Mouse (Mus musculus) liver, embryonic 16.5 days (tissue): Measurements from ENCODE around the gene Ank2. TPM values are rescaled to one million over a fixed set of nuclear protein-coding genes. Genes with fewer than 3 reads are reported as not detected.

Experiments used
- ATAC-seq: fragments of 200-750 bp; cut with Nextera tagmentation; 2 replicates; pipeline ENCODE4 v1.8.0; 2017; ENCODE audit warnings: low read depth, mild to moderate bottlenecking, moderate number of reproducible peaks, moderate library complexity
- H3K27ac ChIP-seq: fragments of 300-500 bp; sonication (generic); 2 replicates; pipeline ENCODE4 v1.5.1; 2014; ENCODE audit warnings: mild to moderate bottlenecking, low read length
- H3K27me3 ChIP-seq: fragments of 300-500 bp; sonication (generic); 2 replicates; pipeline ENCODE4 v1.6.1; 2014; ENCODE audit warnings: low read depth, low read length, mixed read lengths; ENCODE audit not compliant: control insufficient read depth, insufficient read depth
- H3K36me3 ChIP-seq: fragments of 300-500 bp; sonication (generic); 2 replicates; pipeline ENCODE4 v1.6.1; 2014; ENCODE audit warnings: mild to moderate bottlenecking; ENCODE audit not compliant: control insufficient read depth, insufficient read depth
- H3K4me1 ChIP-seq: fragments of 300-500 bp; sonication (generic); 2 replicates; pipeline ENCODE4 v1.6.1; 2014; ENCODE audit warnings: low read depth, low read length, mixed read lengths; ENCODE audit not compliant: control insufficient read depth
- H3K4me2 ChIP-seq: fragments of 300-500 bp; sonication (generic); 2 replicates; pipeline ENCODE4 v1.6.1; 2014; ENCODE audit warnings: low read depth, low read length, mixed read lengths
- H3K4me3 ChIP-seq: fragments of 300-500 bp; sonication (generic); 2 replicates; pipeline ENCODE4 v1.5.1; 2014; ENCODE audit warnings: low read depth, mild to moderate bottlenecking, low read length
- H3K9ac ChIP-seq: fragments of 300-500 bp; sonication (generic); 2 replicates; pipeline ENCODE4 v1.6.1; 2014; ENCODE audit warnings: low read depth, low read length
- H3K9me3 ChIP-seq: fragments of 300-500 bp; sonication (generic); replicated peaks from 2 replicates; pipeline ENCODE4 v1.6.1; 2016; ENCODE audit warnings: low read length; ENCODE audit not compliant: control insufficient read depth
- WGBS: fragments of 180-500 bp; shearing (Covaris S2); extraction: QIAGEN DNeasy Blood & Tissue Kit; methylation state at CpG from one replicate; pipeline ENCODE4 v1.1.7; 2014; ENCODE audit not compliant: insufficient replicate concordance; 5-methylcytosine and 5-hydroxymethylcytosine counted together
- polyA plus RNA-seq: library from polyadenylated mRNA; unstranded; fragments of >200 nt; fragmentation: Nextera tagmentation; extraction: Ambion mirVana; gene quantifications from 2 replicates; pipeline ENCODE4 v1.2.1, GENCODE M21; 2015

Ank2 gene
- polyA plus RNA-seq, 1 experiment from 2014 or later = 10.4 TPM

GRCm38 (mm10) chr3:127525188-127525819 is 26.2 kb upstream of the Ank2 start:
- H3K9me3 ChIP-seq = no peaks in the 10 kb centered on the region
- no peak overlapping the region for H3K4me2 ChIP-seq
- whole genome bisulfite sequencing = 59% methylated on average over 8 of the region's 8 CpGs
- no peak overlapping the region for H3K4me3 ChIP-seq
- H3K27me3 ChIP-seq = no peaks in the 10 kb centered on the region
- no peaks in the 10 kb centered on the region for H3K4me1 ChIP-seq
- no peak overlapping the region for H3K27ac ChIP-seq
- no peak for ATAC-seq
- no peaks in the 10 kb centered on the region for H3K36me3 ChIP-seq
- H3K9ac ChIP-seq = no peak overlapping the region

- Histone ChIP-seq H3K36me3 (no peaks in the 10 kb centered on the region), H3K27me3 (no peaks in the 10 kb centered on the region), H3K27ac (no peak overlapping the region), H3K9me3 (no peaks in the 10 kb centered on the region), H3K4me2 (no peak overlapping the region), H3K4me1 (no peaks in the 10 kb centered on the region), H3K4me3 (no peak overlapping the region), H3K9ac (no peak overlapping the region)
- 60% methylated on average over 10 of the region's 10 CpGs for WGBS
- no peak for ATAC-seq
Measured at GRCm38 (mm10) chr3:127521156-127521555, 22.0 kb upstream of the Ank2 start.

GRCm38 (mm10) chr3:127520300-127520699 is 21.1 kb upstream of the Ank2 start:
- H3K36me3 ChIP-seq = no peaks in the 10 kb centered on the region
- no peaks in the 10 kb centered on the region for H3K9me3 ChIP-seq
- ATAC-seq = no peak
- H3K9ac ChIP-seq = no peak overlapping the region
- H3K4me3 ChIP-seq = no peak overlapping the region
- H3K4me1 ChIP-seq = no peaks in the 10 kb centered on the region
- H3K27ac ChIP-seq = no peak overlapping the region
- no peaks in the 10 kb centered on the region for H3K27me3 ChIP-seq
- 50% methylated on average over 6 of the region's 6 CpGs for WGBS
- no peak overlapping the region for H3K4me2 ChIP-seq

GRCm38 (mm10) chr3:127515251-127515650 is 16.1 kb upstream of the Ank2 start:
- no peaks in the 10 kb centered on the region for H3K27me3 ChIP-seq
- no peaks in the 10 kb centered on the region for H3K36me3 ChIP-seq
- no peak overlapping the region for H3K4me2 ChIP-seq
- no peak overlapping the region for H3K9ac ChIP-seq
- 91% methylated on average over 1 of the region's 1 CpGs for WGBS
- no peaks in the 10 kb centered on the region for H3K4me1 ChIP-seq
- no peak overlapping the region for H3K4me3 ChIP-seq
- H3K9me3 ChIP-seq = no peaks in the 10 kb centered on the region
- no peak overlapping the region for H3K27ac ChIP-seq
- no peak for ATAC-seq

GRCm38 (mm10) chr3:127513699-127514098 is 14.5 kb upstream of the Ank2 start:
- 64% methylated on average over 2 of the region's 2 CpGs for WGBS
- H3K27me3 ChIP-seq = no peaks in the 10 kb centered on the region
- no peak overlapping the region for H3K4me3 ChIP-seq
- H3K4me1 ChIP-seq = no peaks in the 10 kb centered on the region
- H3K27ac ChIP-seq = no peak overlapping the region
- no peak overlapping the region for H3K9ac ChIP-seq
- H3K9me3 ChIP-seq = no peaks in the 10 kb centered on the region
- H3K36me3 ChIP-seq = no peaks in the 10 kb centered on the region
- H3K4me2 ChIP-seq = no peak overlapping the region
- no peak for ATAC-seq

- H3K9ac ChIP-seq = no peak overlapping the region
- no peak overlapping the region for H3K4me2 ChIP-seq
- H3K27me3 ChIP-seq = no peaks in the 10 kb centered on the region
- H3K36me3 ChIP-seq = no peaks in the 10 kb centered on the region
- no peak overlapping the region for H3K4me3 ChIP-seq
- WGBS = 64% methylated on average over 15 of the region's 15 CpGs
- H3K9me3 ChIP-seq = no peaks in the 10 kb centered on the region
- no peak for ATAC-seq
- no peak overlapping the region for H3K27ac ChIP-seq
- H3K4me1 ChIP-seq = no peaks in the 10 kb centered on the region
Measured at GRCm38 (mm10) chr3:127512794-127513335, 13.7 kb upstream of the Ank2 start.

- H3K9ac ChIP-seq = no peak overlapping the region
- H3K4me1 ChIP-seq = no peaks in the 10 kb centered on the region
- H3K4me2 ChIP-seq = no peak overlapping the region
- no peaks in the 10 kb centered on the region for H3K27me3 ChIP-seq
- WGBS = 71% methylated on average over 12 of the region's 12 CpGs
- H3K9me3 ChIP-seq = no peaks in the 10 kb centered on the region
- ATAC-seq = no peak
- H3K4me3 ChIP-seq = no peak overlapping the region
- H3K36me3 ChIP-seq = no peaks in the 10 kb centered on the region
- H3K27ac ChIP-seq = no peak overlapping the region
Measured at GRCm38 (mm10) chr3:127511786-127512746, 12.9 kb upstream of the Ank2 start.

GRCm38 (mm10) chr3:127507878-127508783 is 9.0 kb upstream of the Ank2 start:
- Histone ChIP-seq H3K9me3 (no peaks in the 10 kb centered on the region), H3K4me1 (no peaks in the 10 kb centered on the region), H3K27ac (no peak overlapping the region), H3K4me3 (no peak overlapping the region), H3K27me3 (no peaks in the 10 kb centered on the region), H3K36me3 (no peaks in the 10 kb centered on the region), H3K9ac (no peak overlapping the region), H3K4me2 (0 out of 2 replicates have a peak overlapping the region, but pooled peaks have one; percentile 1)
- WGBS = 58% methylated on average over 15 of the region's 15 CpGs
- ATAC-seq = peak; percentile 76
